Mouse (Mus musculus) megakaryocyte-erythroid progenitor cell, adult 5-6 weeks (primary cell): Measurements from ENCODE around the gene Mturn. TPM values are rescaled to one million over a fixed set of nuclear protein-coding genes. Genes with fewer than 3 reads are reported as not detected.

Source experiments
- ATAC-seq: replicated peaks from 2 replicates; pipeline ENCODE4 v1.8.0; 2016; ENCODE audit warnings: mild to moderate bottlenecking, inconsistent platforms; ENCODE audit not compliant: severe bottlenecking, poor library complexity, low FRiP score, low TSS enrichment
- total RNA-seq, 2 experiments: library from RNA; stranded (forward) in 1 of 2; stranded (reverse) in 1 of 2; fragments of 200-1000, 215-1000 nt in 1 of 2; fragments of >200 nt in 1 of 2; fragmentation: Nextera tagmentation in 1 of 2; gene quantifications; 2 replicates each; pipeline ENCODE4 v1.2.3; 2014 to 2017

The Mturn gene
- total RNA-seq, 2 experiments from 2014 or later: 1.9 to 2.1 TPM

DNA sequence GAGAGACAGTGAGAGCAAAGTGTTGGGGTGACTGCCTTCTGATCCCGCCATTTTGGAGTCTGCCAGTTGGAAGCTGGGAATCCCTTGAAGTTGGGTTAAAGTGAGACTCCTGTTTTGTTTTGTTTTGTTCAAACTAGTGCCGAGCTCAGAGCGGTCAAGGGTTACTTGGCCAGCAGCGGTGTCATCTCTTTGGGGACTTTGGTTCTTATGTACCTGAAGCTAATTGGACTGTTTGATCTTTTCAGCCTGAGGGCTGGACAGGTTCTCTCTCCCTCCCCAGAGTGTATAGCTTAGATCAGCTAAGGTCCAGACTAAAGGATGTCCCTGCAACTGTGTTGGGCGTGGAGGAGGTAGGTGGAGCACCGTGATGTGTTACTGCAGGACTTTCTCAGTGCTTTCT, 44.9 kb downstream of the Mturn start:
- ATAC-seq: no peak

DNA sequence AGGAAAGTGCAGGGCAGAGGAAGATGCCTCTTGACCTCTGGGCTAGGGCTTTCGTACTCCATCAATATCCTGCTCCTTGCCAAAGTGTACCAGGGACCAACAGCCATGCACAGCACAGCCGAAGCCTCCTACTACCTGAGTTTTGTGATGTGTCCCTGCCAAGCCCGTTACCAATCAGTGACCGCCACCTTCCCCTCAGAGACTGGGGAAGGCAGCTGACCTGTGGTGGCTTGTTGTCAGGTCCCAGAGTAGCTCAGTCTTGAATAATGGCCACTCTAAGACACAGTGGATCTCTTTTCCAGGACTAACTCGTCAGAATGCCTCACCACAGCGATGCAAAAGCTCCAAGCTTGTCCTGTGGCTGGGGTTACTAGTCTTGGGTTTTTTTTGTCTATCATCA, 45.4 kb downstream of the Mturn start:
- ATAC-seq: no peak

DNA sequence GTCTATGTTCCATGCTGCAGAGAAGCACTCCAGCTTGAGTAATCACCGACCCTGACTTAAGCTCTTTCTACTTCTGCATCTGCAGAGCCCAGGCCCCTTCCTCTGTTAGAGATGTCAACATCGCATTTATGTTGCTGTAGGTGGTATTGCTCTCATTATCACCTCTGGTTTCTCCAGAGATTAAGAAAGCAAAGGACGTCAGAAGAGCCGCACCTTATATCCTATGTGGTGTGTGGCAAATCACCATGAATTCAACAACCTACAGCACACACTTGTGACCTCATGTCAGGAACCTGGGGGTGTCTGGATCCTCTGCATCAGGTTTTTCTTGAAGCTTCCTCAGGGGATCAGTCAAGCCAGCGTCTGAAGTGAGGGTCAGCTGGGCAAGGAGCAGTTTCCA, 46.0 kb downstream of the Mturn start:
- no peak for ATAC-seq

DNA sequence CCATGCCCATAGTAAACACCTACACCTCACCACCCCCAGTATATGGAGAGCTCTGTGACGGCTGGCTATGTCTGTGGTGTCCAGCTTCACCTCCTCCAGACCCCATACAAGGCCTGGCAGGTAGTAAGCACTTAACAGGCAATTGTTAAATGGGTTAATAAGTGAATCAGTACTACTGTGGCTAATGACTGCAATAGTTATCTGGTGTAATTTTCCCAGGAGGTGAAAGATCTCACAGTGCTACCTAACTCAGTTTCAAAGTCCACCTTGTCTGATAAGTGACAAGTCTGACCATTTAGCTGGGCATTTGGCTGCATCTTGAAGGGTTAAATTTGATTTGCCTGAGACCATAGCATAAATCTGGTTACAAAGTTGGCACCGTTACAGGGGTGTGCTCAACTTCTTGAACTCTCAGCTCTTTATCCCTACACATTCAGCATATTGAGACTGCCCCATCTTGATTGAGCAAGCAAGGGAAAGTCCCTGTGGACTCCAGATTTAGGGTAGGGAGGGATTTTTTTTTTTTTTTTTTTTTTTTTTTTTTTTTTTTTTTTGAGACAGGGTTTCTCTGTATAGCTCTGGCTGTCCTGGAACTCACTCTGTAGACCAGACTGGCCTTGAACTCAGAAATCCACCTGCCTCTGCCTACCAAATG, 48.2 kb downstream of the Mturn start:
- ATAC-seq: no peak

DNA sequence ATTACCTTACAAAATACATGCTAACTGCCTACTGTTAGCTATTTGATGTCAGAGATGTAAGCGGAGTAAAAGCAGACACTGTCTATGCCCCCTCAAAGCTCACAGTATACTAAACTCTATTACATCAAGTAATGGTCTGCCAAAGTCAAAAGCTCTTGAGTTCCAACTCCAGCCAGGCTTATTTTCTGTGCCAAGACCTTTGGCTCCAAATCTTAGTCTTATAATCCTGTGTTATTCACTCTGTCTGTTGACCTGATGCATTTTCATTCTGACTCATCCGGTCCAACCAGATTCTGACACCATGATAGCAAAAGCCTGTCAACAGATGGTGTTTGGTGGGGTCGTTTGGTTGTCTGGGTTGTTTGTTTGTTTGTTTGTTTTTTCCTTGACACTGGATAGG, 50.3 kb downstream of the Mturn start:
- ATAC-seq: no peak

DNA sequence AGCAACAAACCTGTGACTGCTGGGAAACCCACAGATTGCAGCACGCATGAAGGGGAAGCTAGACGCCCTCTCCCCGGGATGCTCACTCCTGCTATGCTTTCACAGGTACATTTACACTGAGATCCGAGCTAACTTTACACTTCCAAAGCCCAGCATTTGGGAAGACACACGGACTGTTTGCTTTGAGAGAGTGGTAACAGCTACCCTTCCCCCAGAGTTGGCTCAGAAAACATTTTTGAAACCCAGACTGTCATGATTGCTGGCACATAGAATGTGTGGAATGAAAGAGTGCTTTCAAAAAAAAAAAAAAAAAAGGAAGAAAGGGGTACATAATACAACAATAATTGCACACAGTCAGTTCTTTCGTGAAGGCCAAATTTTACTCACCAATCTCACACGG, 51.3 kb downstream of the Mturn start:
- no peak for ATAC-seq

DNA sequence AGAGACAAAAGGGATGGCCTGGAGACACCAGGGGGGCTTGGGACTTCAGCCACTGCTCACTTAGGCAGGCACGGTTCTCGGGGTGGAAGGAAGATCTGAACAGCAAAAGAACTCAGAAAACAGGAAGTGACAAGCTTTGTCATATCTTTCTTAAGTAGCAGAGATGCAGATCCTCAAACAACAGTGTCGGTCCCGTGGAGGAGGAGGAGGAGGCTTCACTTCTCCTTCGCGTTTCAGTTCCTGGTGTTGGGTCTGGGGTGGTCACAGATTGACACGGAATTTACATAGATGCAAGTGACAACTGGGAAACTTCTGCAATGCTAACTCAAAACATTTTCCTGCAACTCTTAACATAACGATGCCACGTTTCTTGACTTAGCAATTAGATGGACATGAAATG, 54.7 kb downstream of the Mturn start:
- ATAC-seq: no peak

DNA sequence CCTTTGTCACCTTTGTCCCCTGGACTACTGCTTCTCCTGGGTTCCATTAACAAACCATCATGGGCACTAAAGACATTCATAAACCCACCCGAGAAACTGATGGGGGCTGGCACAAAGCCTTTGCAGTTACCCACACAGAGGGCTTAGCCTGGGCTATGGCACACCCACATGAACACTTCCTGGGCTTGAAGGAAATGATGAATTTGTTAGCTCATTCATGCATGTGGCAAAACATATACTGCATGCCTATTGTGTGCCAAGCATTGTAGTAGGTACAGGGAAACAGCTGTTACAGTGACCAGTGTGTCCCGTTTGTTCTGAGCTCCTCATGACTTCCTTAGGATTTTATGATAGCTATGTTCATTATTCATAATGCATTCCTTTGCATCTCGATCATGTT, 55.8 kb downstream of the Mturn start:
- no peak for ATAC-seq

DNA sequence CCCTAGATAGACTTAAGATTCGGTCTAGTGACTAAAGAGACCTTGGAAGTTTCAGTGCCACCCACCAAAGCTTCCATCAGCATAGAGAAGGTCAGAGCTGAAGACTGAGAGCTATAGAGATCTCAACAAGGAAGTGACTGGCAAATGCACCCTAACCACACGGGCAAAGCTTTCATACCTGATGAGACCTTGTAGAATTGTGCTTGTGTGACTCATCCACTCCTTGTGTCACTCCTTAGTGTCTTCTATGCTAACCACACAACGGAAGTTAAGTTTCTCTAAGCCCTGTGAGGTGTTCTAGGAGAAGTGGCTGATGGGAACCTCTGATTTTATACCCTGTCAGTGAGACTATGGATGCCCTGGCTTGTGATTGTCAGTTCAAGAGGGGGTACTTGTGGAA, 56.3 kb downstream of the Mturn start:
- ATAC-seq: no peak

DNA sequence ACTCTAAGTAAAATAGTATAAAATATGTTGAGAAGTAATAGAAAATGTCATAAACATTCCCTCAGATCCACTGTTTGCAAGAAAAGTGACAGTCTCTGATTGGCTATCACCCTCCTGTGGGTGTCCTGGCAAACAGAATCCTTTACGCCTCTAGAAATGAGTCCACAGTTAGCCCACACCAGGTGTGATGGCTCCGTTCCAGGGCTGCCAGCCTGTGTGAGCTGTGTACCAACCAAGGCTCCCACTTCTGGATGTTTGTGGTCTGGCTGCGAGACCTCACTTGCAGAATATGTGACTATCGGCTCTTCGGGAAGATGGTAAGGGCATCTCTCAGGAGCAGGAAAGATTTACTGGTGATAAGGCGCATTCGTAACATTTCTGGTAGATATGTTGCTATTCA, 67.6 kb downstream of the Mturn start:
- no peak for ATAC-seq

DNA sequence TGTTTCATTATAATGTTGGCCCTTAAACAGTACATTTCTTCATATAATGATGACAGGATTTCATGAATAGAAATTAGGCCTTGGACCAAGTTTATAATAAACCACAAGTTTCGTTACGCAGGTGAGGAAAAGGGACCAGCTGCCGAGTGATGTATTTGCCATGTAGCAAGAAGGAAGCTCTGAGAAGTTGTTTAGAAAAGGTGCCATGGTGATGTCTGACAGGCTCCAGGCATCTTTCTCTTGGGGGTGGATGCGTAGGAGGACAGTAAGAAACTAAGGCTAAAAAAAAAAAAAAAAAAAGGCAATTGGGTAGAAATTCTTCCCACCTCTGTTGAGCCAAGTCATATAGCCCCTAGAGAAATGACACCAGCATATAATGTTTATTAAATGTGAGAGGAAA, 70.2 kb downstream of the Mturn start:
- no peak for ATAC-seq

DNA sequence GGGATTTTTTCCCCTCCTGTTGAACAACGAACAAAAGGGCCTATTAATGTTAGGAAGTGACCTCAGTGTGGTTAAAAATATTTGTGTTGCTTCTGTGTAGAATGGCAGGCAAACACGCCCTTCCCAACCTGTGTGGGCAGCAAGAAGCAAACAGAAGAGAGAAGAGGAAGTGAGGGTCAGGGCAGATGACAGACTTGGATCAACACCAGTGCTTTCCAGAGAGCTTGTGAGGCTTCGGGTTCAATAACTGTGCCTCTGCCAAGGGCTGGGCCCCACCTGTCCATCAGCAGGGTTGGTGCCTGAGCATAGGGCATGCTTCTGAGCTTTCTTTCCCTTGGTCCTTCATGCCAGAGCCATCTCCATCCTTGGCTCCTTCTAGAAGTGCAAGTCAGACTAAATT, 70.7 kb downstream of the Mturn start:
- no peak for ATAC-seq

Other genes with a start within 250 kb of the Mturn start
- not detected in 2 replicates for gene Scrn1, start 115.1 kb upstream of the Mturn start, total RNA-seq (2014; fragmentation: Nextera tagmentation)
- not detected in 2 replicates for gene Scrn1, start 115.1 kb upstream of the Mturn start, total RNA-seq (2017)
- 3.1 and 4.2 TPM in 2 replicates for gene Plekha8, start 86.5 kb upstream of the Mturn start, total RNA-seq (2014; fragmentation: Nextera tagmentation)
- gene Plekha8, start 86.5 kb upstream of the Mturn start, total RNA-seq (2017): 3.2 and 5.3 TPM in 2 replicates
- gene Fkbp14, start 84.3 kb upstream of the Mturn start, total RNA-seq (2014; fragmentation: Nextera tagmentation): 2.9 and 6.3 TPM in 2 replicates
- 1.5 and 2.1 TPM in 2 replicates for gene Fkbp14, start 84.3 kb upstream of the Mturn start, total RNA-seq (2017)
- 16.1 and 25.6 TPM in 2 replicates for gene Znrf2, start 135.3 kb downstream of the Mturn start, total RNA-seq (2014; fragmentation: Nextera tagmentation)
- gene Znrf2, start 135.3 kb downstream of the Mturn start, total RNA-seq (2017): 27.2 and 46.6 TPM in 2 replicates